Mouse (Mus musculus) kidney, postnatal 0 days (tissue): Measurements from ENCODE around the gene Rnaseh2c. TPM values are rescaled to one million over a fixed set of nuclear protein-coding genes. Genes with fewer than 3 reads are reported as not detected.
A peak's percentile ranks its signal among the peaks of the same experiment; 100 is the strongest.

Experiments
- ATAC-seq: fragments of 200-750 bp; cut with Nextera tagmentation; replicated peaks from 2 replicates; pipeline ENCODE4 v1.8.0; 2017; ENCODE audit warnings: low read depth, moderate number of reproducible peaks, moderate TSS enrichment, moderate library complexity; ENCODE audit not compliant: low FRiP score
- DNase-seq: peaks from one replicate; pipeline ENCODE4 v3.0.0-alpha.2; 2016; ENCODE audit warnings: low spot score
- H3K27ac ChIP-seq: fragments of 300-500 bp; sonication (generic); 2 replicates; pipeline ENCODE4 v1.5.1; 2014; ENCODE audit warnings: mild to moderate bottlenecking
- H3K27me3 ChIP-seq: fragments of 300-500 bp; sonication (generic); 2 replicates; pipeline ENCODE4 v1.6.1; 2014; ENCODE audit warnings: low read length, mixed read lengths; ENCODE audit not compliant: insufficient read depth
- H3K36me3 ChIP-seq: fragments of 300-500 bp; sonication (generic); 2 replicates; pipeline ENCODE4 v1.6.1; 2014; ENCODE audit warnings: low read length, mixed read lengths; ENCODE audit not compliant: insufficient read depth
- H3K4me1 ChIP-seq: fragments of 300-500 bp; sonication (generic); replicated peaks from 2 replicates; pipeline ENCODE4 v1.6.1; 2014; ENCODE audit warnings: antibody characterized with exemption, low read length, mixed read lengths; ENCODE audit not compliant: insufficient read depth
- H3K4me2 ChIP-seq: fragments of 300-500 bp; sonication (generic); 2 replicates; pipeline ENCODE4 v1.6.1; 2014; ENCODE audit warnings: mild to moderate bottlenecking, low read length, moderate library complexity, mixed read lengths
- H3K4me3 ChIP-seq: fragments of 300-500 bp; sonication (generic); replicated peaks from 2 replicates; pipeline ENCODE4 v1.5.1; 2014; ENCODE audit warnings: low read depth, low read length
- H3K9ac ChIP-seq: fragments of 300-500 bp; sonication (generic); 2 replicates; pipeline ENCODE4 v1.6.1; 2014; ENCODE audit warnings: low read depth, low read length
- H3K9me3 ChIP-seq: fragments of 300-500 bp; sonication (generic); replicated peaks from 2 replicates; pipeline ENCODE4 v1.6.1; 2016; ENCODE audit warnings: low read length, inconsistent platforms, mixed read lengths
- CTCF ChIP-seq: IDR thresholded peaks from 2 replicates; pipeline ENCODE4 v1.5.1; 2016; ENCODE audit warnings: antibody characterized with exemption, low read depth, mild to moderate bottlenecking, moderate library complexity
- WGBS: fragments of 180-500 bp; shearing (Covaris S2); extraction: QIAGEN DNeasy Blood & Tissue Kit; methylation state at CpG from one replicate; pipeline ENCODE4 v1.1.7; 2014; 5-methylcytosine and 5-hydroxymethylcytosine counted together
- polyA plus RNA-seq: library from polyadenylated mRNA; unstranded; fragments of >200 nt; fragmentation: Nextera tagmentation; extraction: Ambion mirVana; gene quantifications from 2 replicates; pipeline ENCODE4 v1.2.1, GENCODE M21; 2015

Rnaseh2c gene
- polyA plus RNA-seq, 1 experiment from 2014 or later: 128 TPM

DNA sequence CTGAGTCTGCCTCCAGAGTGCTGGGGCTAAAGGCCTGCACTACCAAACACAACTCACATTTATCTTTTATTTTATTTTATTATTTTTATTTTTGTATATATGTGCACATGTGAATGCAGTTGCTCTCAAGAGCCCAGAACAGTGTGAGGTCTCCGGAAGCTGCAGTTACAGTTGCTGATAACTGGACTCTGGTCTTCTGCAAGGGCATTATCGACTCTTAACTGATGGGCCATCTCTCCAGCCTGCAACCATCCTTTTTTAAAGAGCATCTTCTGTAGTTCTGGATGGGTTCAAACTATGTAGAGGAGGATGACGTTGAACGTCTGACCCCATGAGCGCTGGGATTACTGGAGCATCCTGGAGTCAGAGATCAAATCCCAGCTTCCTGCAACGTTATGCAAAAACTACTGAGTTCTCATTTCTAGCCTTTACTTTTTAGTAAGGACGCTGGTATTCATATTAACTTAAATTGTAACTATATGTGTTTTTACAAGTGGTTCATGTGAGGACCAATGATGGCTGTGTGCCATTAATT is 34.4 kb downstream of the Rnaseh2c start:
- 67% methylated on average over 7 of the region's 7 CpGs for WGBS
- Histone ChIP-seq H3K27me3 (no peaks in the 10 kb centered on the region), H3K9me3 (no peaks in the 10 kb centered on the region), H3K4me3 (no peak overlapping the region), H3K27ac (no peak overlapping the region), H3K4me2 (peak overlapping the region; percentile 81; the same call in 1 of the 2 replicates), H3K4me1 (peaks cover 4% of the 10 kb centered on the region), H3K9ac (no peak overlapping the region), H3K36me3 (peaks cover 10% of the 10 kb centered on the region; the same call in 1 of the 2 replicates)
- DNase-seq (no peak), ATAC-seq (no peak)
- no peak for TF ChIP-seq CTCF

DNA sequence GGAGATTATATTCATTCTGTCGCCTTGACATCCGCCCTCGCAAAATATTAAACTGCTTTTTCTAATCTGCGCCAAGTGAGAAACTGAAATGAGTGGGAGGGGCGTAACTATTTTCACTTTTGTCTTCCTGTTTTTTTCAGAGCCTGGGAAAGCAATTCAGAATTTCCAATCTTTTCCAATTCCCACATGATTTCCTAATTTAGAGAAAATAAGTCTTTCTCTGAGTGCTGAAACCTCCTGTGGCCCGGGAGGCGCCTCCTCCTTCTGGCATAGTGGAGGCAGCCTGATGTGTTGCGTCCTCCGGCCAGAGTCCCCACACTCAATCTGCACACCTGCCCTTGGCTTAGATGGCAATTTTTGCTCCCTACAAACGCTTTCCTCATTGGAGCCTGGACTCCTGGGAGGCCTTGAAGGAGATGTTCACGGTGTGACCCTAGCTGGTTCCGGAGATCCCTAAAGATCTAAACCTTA is 34.9 kb downstream of the Rnaseh2c start:
- no peak for TF ChIP-seq CTCF
- peaks cover 4% of the 10 kb centered on the region for H3K4me1 ChIP-seq
- ATAC-seq (no peak), DNase-seq (no peak)
- peak overlapping the region; percentile 70 for H3K4me3 ChIP-seq
- peak overlapping the region; percentile 87 for H3K27ac ChIP-seq
- H3K4me2 ChIP-seq: peak overlapping the region; percentile 81
- WGBS: 32% methylated on average over 12 of the region's 12 CpGs
- no peaks in the 10 kb centered on the region for H3K9me3 ChIP-seq
- H3K36me3 ChIP-seq: peaks cover 15% of the 10 kb centered on the region
- no peaks in the 10 kb centered on the region for H3K27me3 ChIP-seq
- peak overlapping the region; percentile 90 for H3K9ac ChIP-seq

DNA sequence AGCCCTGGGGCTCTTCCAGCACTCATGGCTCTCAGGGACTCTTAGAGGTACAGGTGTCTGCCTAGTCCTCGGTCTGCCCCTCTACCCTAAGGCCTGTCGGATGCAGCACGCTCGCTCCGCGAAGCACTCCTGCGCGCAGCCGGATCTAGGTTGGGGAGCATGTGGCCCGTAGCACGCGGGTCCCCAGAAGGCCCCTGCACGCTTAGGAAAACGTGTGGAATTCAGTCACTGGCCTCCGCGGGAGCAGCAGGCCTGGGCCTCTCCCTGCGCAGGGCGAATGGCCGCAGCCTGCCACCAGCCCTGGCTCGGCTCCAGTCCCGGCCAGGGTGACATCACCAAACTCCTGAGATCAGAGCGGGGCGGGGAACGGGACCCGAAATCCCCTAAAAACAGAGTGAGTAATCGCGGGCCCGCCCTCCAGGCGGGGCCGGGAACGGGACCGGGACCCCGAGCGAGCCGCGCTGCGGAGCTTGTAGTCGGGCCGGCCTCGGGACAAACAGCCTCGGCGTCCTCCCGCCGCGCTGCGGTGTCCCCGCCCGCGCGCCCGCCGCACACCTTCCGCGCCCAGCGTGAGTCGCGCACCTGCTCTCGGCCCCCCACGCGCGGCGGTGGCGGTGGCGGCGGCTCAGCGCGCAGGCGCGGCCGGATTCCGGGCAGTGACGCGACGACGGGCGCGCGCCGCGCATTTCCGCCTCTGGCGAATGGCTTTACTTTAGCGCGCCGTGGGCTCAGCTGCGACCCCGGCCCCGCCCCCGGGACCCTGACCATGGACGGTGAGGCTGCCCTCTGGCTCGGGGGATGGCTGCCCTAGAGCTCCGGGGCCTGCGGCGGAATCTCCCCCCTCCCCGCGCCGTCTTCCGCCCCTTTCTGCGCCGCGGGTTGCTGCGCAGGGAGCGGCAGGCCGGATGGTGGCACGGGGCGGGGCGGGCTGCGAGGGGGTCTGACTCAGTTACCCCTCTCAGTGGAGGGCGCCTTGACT is 35.7 kb downstream of the Rnaseh2c start, which contains the start of gene Rela:
TSS of gene Rela (plus strand) at position 415 of the 979 bp plus-strand sequence.
- TF ChIP-seq CTCF: no peak
- under 1% methylated on average over 96 of the region's 109 CpGs for WGBS

DNA sequence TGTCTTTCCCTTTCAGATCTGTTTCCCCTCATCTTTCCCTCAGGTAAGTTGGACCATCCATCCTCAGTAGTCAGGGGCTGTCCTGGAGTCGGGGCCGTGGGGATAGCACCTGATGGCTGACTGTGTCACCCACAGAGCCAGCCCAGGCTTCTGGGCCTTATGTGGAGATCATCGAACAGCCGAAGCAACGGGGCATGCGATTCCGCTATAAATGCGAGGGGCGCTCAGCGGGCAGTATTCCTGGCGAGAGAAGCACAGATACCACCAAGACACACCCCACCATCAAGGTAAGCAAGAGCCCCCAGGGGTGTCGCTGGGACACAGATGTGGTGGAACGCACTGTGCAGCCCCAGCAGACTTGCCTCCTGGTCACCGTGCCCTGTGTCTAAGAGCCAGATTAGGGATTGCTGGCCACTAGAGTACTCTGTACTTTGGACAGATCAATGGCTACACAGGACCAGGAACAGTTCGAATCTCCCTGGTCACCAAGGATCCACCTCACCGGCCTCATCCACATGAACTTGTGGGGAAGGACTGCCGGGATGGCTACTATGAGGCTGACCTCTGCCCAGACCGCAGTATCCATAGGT is 36.8 kb downstream of the Rnaseh2c start:
- Histone ChIP-seq H3K4me1 (peaks cover 4% of the 10 kb centered on the region), H3K4me2 (peak overlapping the region; percentile 81), H3K36me3 (peaks cover 32% of the 10 kb centered on the region), H3K27ac (no peak overlapping the region), H3K9me3 (no peaks in the 10 kb centered on the region), H3K9ac (peak overlapping the region; percentile 90), H3K4me3 (peak overlapping the region; percentile 70; the same call in 1 of the 2 replicates), H3K27me3 (no peaks in the 10 kb centered on the region)
- 87% methylated on average over 18 of the region's 18 CpGs for WGBS
- no peak for TF ChIP-seq CTCF
- ATAC-seq (no peak), DNase-seq (no peak)

More for the DNA sequence above, 35.7 kb downstream of the Rnaseh2c start, which contains the start of gene Rela:
- Histone ChIP-seq H3K36me3 (peaks cover 23% of the 10 kb centered on the region), H3K4me1 (peaks cover 4% of the 10 kb centered on the region), H3K9me3 (no peaks in the 10 kb centered on the region), H3K9ac (peak within 1 kb of the TSS; percentile 90), H3K27me3 (no peaks in the 10 kb centered on the region), H3K27ac (peak within 1 kb of the TSS; percentile 87), H3K4me2 (peak within 1 kb of the TSS; percentile 81), H3K4me3 (peak within 1 kb of the TSS; percentile 70)
- peak; percentile 85 for ATAC-seq
- peak; percentile 85 for DNase-seq

DNA sequence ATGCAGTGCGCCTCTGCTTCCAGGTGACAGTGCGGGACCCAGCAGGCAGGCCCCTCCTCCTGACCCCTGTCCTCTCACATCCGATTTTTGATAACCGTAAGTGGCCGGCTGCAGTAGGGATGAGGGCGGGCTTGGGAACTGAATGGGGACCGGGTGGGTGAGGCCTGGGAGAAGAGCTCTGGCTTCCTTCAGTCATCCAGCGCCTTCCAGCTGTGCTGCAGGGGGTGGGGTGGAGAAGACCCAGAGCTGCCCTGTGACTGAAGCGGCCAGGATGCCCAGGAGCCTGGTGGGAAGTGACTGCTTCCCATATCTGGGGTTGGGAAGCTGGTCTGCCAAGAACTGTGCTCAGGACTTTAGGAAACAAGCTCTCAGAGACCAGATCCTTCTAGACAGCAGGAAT is 38.7 kb downstream of the Rnaseh2c start:
- ATAC-seq: no peak
- H3K9me3 ChIP-seq: no peaks in the 10 kb centered on the region
- 63% methylated on average over 9 of the region's 9 CpGs for WGBS
- no peak overlapping the region for H3K4me3 ChIP-seq
- H3K9ac ChIP-seq: no peak overlapping the region
- H3K27me3 ChIP-seq: no peaks in the 10 kb centered on the region
- H3K36me3 ChIP-seq: peaks cover 50% of the 10 kb centered on the region
- H3K4me2 ChIP-seq: no peak overlapping the region
- no peak for DNase-seq
- H3K27ac ChIP-seq: no peak overlapping the region
- TF ChIP-seq CTCF: no peak
- peaks cover 4% of the 10 kb centered on the region for H3K4me1 ChIP-seq

DNA sequence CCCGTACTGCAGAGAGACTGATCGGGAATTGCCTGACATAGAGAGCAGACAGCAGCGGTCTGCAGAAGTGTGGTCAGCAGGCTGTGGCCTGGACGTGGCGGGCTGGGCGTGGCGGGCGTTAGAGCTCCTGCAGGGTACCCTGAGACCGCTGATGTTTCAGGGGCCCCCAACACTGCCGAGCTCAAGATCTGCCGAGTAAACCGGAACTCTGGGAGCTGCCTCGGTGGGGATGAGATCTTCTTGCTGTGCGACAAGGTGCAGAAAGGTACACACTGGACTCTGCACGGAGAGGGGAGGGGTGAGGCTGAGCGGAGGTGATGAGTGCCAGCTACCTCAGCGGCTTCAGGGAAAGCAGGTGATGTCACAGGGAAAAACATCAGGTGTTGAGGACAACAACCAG is 39.3 kb downstream of the Rnaseh2c start:
- Histone ChIP-seq H3K4me1 (peaks cover 4% of the 10 kb centered on the region), H3K9ac (no peak overlapping the region), H3K36me3 (peaks cover 56% of the 10 kb centered on the region), H3K4me2 (no peak overlapping the region), H3K27ac (no peak overlapping the region), H3K27me3 (no peaks in the 10 kb centered on the region), H3K4me3 (no peak overlapping the region), H3K9me3 (no peaks in the 10 kb centered on the region)
- no peak for TF ChIP-seq CTCF
- ATAC-seq: no peak
- whole genome bisulfite sequencing: 86% methylated on average over 17 of the region's 17 CpGs
- DNase-seq: no peak
